In the genomic region with DNA sequence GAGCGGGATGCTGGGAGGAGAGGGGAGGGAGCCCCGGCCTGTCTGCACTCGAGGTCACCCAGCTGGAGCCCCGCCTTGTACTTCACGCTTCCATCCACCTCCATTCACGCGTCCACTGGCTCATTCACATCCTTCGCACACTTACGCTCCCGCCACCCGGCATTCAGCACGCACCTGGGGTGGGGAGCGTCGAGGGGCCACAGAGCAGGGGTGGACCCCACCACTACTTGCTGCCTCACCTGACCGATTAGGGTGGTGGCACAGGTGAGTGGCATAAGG, we compare ENCODE assay signal across 8 mouse cellular contexts. TPM values are rescaled to one million over a fixed set of nuclear protein-coding genes. Genes with fewer than 3 reads are reported as not detected.
DNase-seq lines count a peak whose midpoint lies in the region; ATAC-seq lines count a peak whose summit lies in the region.

A gene (minus strand): TSS at position 146 of the 279 bp plus-strand sequence.

- no peaks in the 10 kb centered on the region for H3K9me3 ChIP-seq in lung, embryonic 15.5 days
- no peaks in the 10 kb centered on the region for H3K9me3 ChIP-seq in forebrain, embryonic 10.5 days
- no peaks in the 10 kb centered on the region for H3K9me3 ChIP-seq in intestine, embryonic 16.5 days (ENCODE audit: control insufficient read depth, low read length)
- no peaks in the 10 kb centered on the region for H3K9me3 ChIP-seq in neural tube, embryonic 15.5 days (replicated peaks)

- peaks cover 17% of the 10 kb centered on the region for H3K4me1 ChIP-seq in lung, embryonic 15.5 days
- H3K4me1 ChIP-seq in forebrain, embryonic 10.5 days, result peaks cover 37% of the 10 kb centered on the region
- peaks cover 13% of the 10 kb centered on the region; the same call in 1 of the 2 replicates for H3K4me1 ChIP-seq in intestine, embryonic 16.5 days (ENCODE audit: control insufficient read depth, insufficient read depth, low read length)
- peaks cover 25% of the 10 kb centered on the region for H3K4me1 ChIP-seq in neural tube, embryonic 15.5 days

- peaks cover 49% of the 10 kb centered on the region for H3K27me3 ChIP-seq in lung, embryonic 15.5 days
- peaks cover 82% of the 10 kb centered on the region for H3K27me3 ChIP-seq in forebrain, embryonic 10.5 days (ENCODE audit: poor library complexity, severe bottlenecking)
- H3K27me3 ChIP-seq in intestine, embryonic 16.5 days (replicated peaks; ENCODE audit: control insufficient read depth, insufficient read depth, low read length), result peaks cover 28% of the 10 kb centered on the region
- peaks cover 49% of the 10 kb centered on the region for H3K27me3 ChIP-seq in neural tube, embryonic 15.5 days (replicated peaks)

- intact Hi-C loops in left cerebral cortex, postnatal 14 days (cut with DNase I), result loop anchor here (2.0 kb wide), 1 partner anchor 50 kb away; no protein-coding TSS in a partner anchor

- peak within 1 kb of the TSS; percentile 37 for H3K4me3 ChIP-seq in lung, embryonic 15.5 days
- peak within 1 kb of the TSS; percentile 56 for H3K4me3 ChIP-seq in forebrain, embryonic 10.5 days
- peak within 1 kb of the TSS; percentile 35 for H3K4me3 ChIP-seq in intestine, embryonic 16.5 days (ENCODE audit: low read length)
- peak within 1 kb of the TSS; percentile 47 for H3K4me3 ChIP-seq in neural tube, embryonic 15.5 days (replicated peaks)

- under 1% methylated on average over 12 of the region's 15 CpGs for WGBS in lung, embryonic 15.5 days
- under 1% methylated on average over 15 of the region's 15 CpGs for WGBS in forebrain, embryonic 10.5 days
- 2% methylated on average over 14 of the region's 15 CpGs for WGBS in intestine, embryonic 16.5 days
- 0% methylated on average over 13 of the region's 15 CpGs for WGBS in neural tube, embryonic 15.5 days

- DNase-seq in lung, postnatal 10 days, result no peak
- no peak for DNase-seq in forebrain, embryonic 10.5 days (ENCODE audit: extremely low spot score, low spot score)
- DNase-seq in cerebellum, adult 11 months, result no peak
- no peak for DNase-seq in left cerebral cortex, postnatal 14 days (ENCODE audit: low spot score in 2 of 2)
- no peak for DNase-seq in B cell, adult 2 months

- H3K27ac ChIP-seq in lung, embryonic 15.5 days, result no peak within 1 kb of the TSS
- peak within 1 kb of the TSS; percentile 71 for H3K27ac ChIP-seq in forebrain, embryonic 10.5 days
- H3K27ac ChIP-seq in intestine, embryonic 16.5 days (ENCODE audit: low read length), result no peak within 1 kb of the TSS
- no peak within 1 kb of the TSS for H3K27ac ChIP-seq in neural tube, embryonic 15.5 days (replicated peaks)

- H3K36me3 ChIP-seq in lung, embryonic 15.5 days, result no peaks in the 10 kb centered on the region
- no peaks in the 10 kb centered on the region for H3K36me3 ChIP-seq in forebrain, embryonic 10.5 days (replicated peaks)
- H3K36me3 ChIP-seq in intestine, embryonic 16.5 days (ENCODE audit: control insufficient read depth, insufficient read depth, low read length), result no peaks in the 10 kb centered on the region
- no peaks in the 10 kb centered on the region for H3K36me3 ChIP-seq in neural tube, embryonic 15.5 days

- 0 out of 2 replicates have a peak, but pooled peaks have one; percentile 8 for ATAC-seq in lung, embryonic 15.5 days (ENCODE audit: borderline replicate concordance, extremely low read depth, low FRiP score, low TSS enrichment)
- ATAC-seq in intestine, embryonic 16.5 days, result 0 out of 2 replicates have a peak, but pooled peaks have one; percentile 5
- ATAC-seq in neural tube, embryonic 15.5 days (ENCODE audit: low FRiP score), result no peak

- peak within 1 kb of the TSS; percentile 80 for H3K4me2 ChIP-seq in lung, embryonic 15.5 days
- peak within 1 kb of the TSS; percentile 59 for H3K4me2 ChIP-seq in intestine, embryonic 16.5 days (ENCODE audit: low read depth, low read length)
- H3K4me2 ChIP-seq in neural tube, embryonic 15.5 days, result peak within 1 kb of the TSS; percentile 96

- peak within 1 kb of the TSS; percentile 27 for H3K9ac ChIP-seq in lung, embryonic 15.5 days
- H3K9ac ChIP-seq in intestine, embryonic 16.5 days (ENCODE audit: low read depth, low read length), result peak within 1 kb of the TSS; percentile 20; the same call in 1 of the 2 replicates
- peak within 1 kb of the TSS; percentile 42 for H3K9ac ChIP-seq in neural tube, embryonic 15.5 days (replicated peaks)

RNA-seq across cellular contexts. Expression of the gene that starts here (rescaled TPM):
- 0.28 and 0.50 TPM in 2 replicates for polyA plus RNA-seq in lung, embryonic 15.5 days (2015; fragmentation: Nextera tagmentation; extraction: Ambion mirVana)
- 0.32 and 0.36 TPM in 2 replicates for polyA plus RNA-seq in forebrain, embryonic 10.5 days (2016; fragmentation: Nextera tagmentation; extraction: Ambion mirVana)
- 0.22 and 0.34 TPM in 2 replicates for polyA plus RNA-seq in intestine, embryonic 16.5 days (2015; fragmentation: Nextera tagmentation; extraction: Ambion mirVana)
- 3.7 and 3.9 TPM in 2 replicates for polyA plus RNA-seq in neural tube, embryonic 15.5 days (2015; fragmentation: Nextera tagmentation; extraction: Ambion mirVana)
- 1 to 10 TPM; 5.8 to 6.3 TPM for total RNA-seq in left cerebral cortex, postnatal 14 days (2021)

Comparison
In these comparisons a context has a peak if more than half of its experiments do, and no peak if none do; other contexts are left out.
1. Peak in ATAC-seq, H3K4me3 ChIP-seq, H3K9ac ChIP-seq and H3K4me2 ChIP-seq in lung, embryonic 15.5 days; RNA of the gene not detected or under 1 TPM.
2. Peak in ATAC-seq, H3K4me3 ChIP-seq, H3K9ac ChIP-seq and H3K4me2 ChIP-seq in intestine, embryonic 16.5 days; RNA of the gene not detected or under 1 TPM.